Comparison of ENCODE assay signal across 8 mouse cellular contexts in genomic region chr10:128492633-128493311, GRCm38 (mm10). TPM values are rescaled to one million over a fixed set of nuclear protein-coding genes. Genes with fewer than 3 reads are reported as not detected.
A peak's percentile ranks its signal among the peaks of the same experiment; 100 is the strongest.
DNase-seq lines count a peak whose midpoint lies in the region; ATAC-seq lines count a peak whose summit lies in the region.

No protein-coding gene starts in this region.

- H3K9me3 ChIP-seq in forebrain, embryonic 11.5 days (ENCODE audit: control insufficient read depth, low read length), result no peaks in the 10 kb centered on the region

- peak overlapping the region; percentile 78 for H3K27ac ChIP-seq in forebrain, embryonic 11.5 days (ENCODE audit: low read depth, low read length)

- 0 out of 2 replicates have a peak, but pooled peaks have one; percentile 8 for ATAC-seq in forebrain, embryonic 11.5 days (replicated peaks; ENCODE audit: low FRiP score)
- peak; percentile 39 for ATAC-seq in megakaryocyte, adult 5-6 weeks (ENCODE audit: poor library complexity, severe bottlenecking)

- 34% methylated on average over 12 of the region's 12 CpGs for WGBS in forebrain, embryonic 11.5 days

- peaks cover 7% of the 10 kb centered on the region for H3K4me1 ChIP-seq in forebrain, embryonic 11.5 days (replicated peaks; ENCODE audit: control insufficient read depth, insufficient read depth, low read length)

- peaks cover 10% of the 10 kb centered on the region; the same call in 1 of the 2 replicates for H3K36me3 ChIP-seq in forebrain, embryonic 11.5 days (ENCODE audit: control insufficient read depth, insufficient read depth, low read length)

- peak overlapping the region; percentile 78 for H3K4me3 ChIP-seq in forebrain, embryonic 11.5 days (ENCODE audit: low read depth, low read length)

- H3K9ac ChIP-seq in forebrain, embryonic 11.5 days (ENCODE audit: low read length), result peak overlapping the region; percentile 88

- peak; percentile 56 for DNase-seq in layer of hippocampus, adult 11-12 months (ENCODE audit: low spot score)
- DNase-seq in layer of hippocampus, adult 9-10 months (ENCODE audit: low spot score), result no peak
- DNase-seq in brain, adult 2 months (ENCODE audit: low read depth, low spot score), result peak; percentile 75
- peak; percentile 70 for DNase-seq in forebrain, embryonic 11.5 days (ENCODE audit: low spot score)
- DNase-seq in heart, postnatal 4 days, result peak; percentile 80
- peak; percentile 48 to 72 for DNase-seq in left cerebral cortex, adult 8-10 months (ENCODE audit: low spot score in 2 of 2)
- DNase-seq in right cerebral cortex, postnatal 4 days, result peak; percentile 44

- H3K4me2 ChIP-seq in forebrain, embryonic 11.5 days (ENCODE audit: low read depth, low read length, severe bottlenecking), result peak overlapping the region; percentile 86

- no peaks in the 10 kb centered on the region for H3K27me3 ChIP-seq in forebrain, embryonic 11.5 days (ENCODE audit: control insufficient read depth, insufficient read depth, low read length)

RNA-seq across cellular contexts. Expression of gene Myl6, which starts 1.2 kb away (rescaled TPM):
- 620 and 659 TPM in 2 replicates for polyA plus RNA-seq in forebrain, embryonic 11.5 days (2014; fragmentation: Nextera tagmentation; extraction: Ambion mirVana)
- total RNA-seq in heart, postnatal 4 days (2021), result 100 to 1,000 TPM; 616 to 628 TPM
- 100 to 1,000 TPM; 555 to 620 (median 586) TPM for total RNA-seq in left cerebral cortex, adult 8-10 months (2022)
- total RNA-seq in megakaryocyte, adult 5-6 weeks (2015), result 1,624 and 1,690 TPM in 2 replicates
- 1,921 and 2,467 TPM in 2 replicates for total RNA-seq in megakaryocyte, adult 5-6 weeks (2017)

RNA-seq across cellular contexts. Expression of gene Myl6b, which starts 5.7 kb away (rescaled TPM):
- 3.0 and 3.4 TPM in 2 replicates for polyA plus RNA-seq in forebrain, embryonic 11.5 days (2014; fragmentation: Nextera tagmentation; extraction: Ambion mirVana)
- 1 to 10 TPM; 3.7 TPM for total RNA-seq in heart, postnatal 4 days (2021)
- total RNA-seq in left cerebral cortex, adult 8-10 months (2022), result 10 to 100 TPM; 29.9 to 33.3 (median 32.4) TPM
- total RNA-seq in megakaryocyte, adult 5-6 weeks (2015), result 3.4 and 5.8 TPM in 2 replicates
- total RNA-seq in megakaryocyte, adult 5-6 weeks (2017), result 0.99 and 2.0 TPM in 2 replicates

RNA-seq across cellular contexts. Expression of gene Esyt1, which starts 32.9 kb away (rescaled TPM):
- 15.2 and 18.1 TPM in 2 replicates for polyA plus RNA-seq in forebrain, embryonic 11.5 days (2014; fragmentation: Nextera tagmentation; extraction: Ambion mirVana)
- total RNA-seq in heart, postnatal 4 days (2021), result 10 to 100 TPM; 28.4 to 31.3 TPM
- 10 to 100 TPM; 11.9 to 13.7 (median 12.8) TPM for total RNA-seq in left cerebral cortex, adult 8-10 months (2022)
- total RNA-seq in megakaryocyte, adult 5-6 weeks (2015), result 125 and 127 TPM in 2 replicates
- 266 and 267 TPM in 2 replicates for total RNA-seq in megakaryocyte, adult 5-6 weeks (2017)

RNA-seq across cellular contexts. Expression of gene Smarcc2, which starts 33.7 kb away (rescaled TPM):
- 139 and 144 TPM in 2 replicates for polyA plus RNA-seq in forebrain, embryonic 11.5 days (2014; fragmentation: Nextera tagmentation; extraction: Ambion mirVana)
- total RNA-seq in heart, postnatal 4 days (2021), result 10 to 100 TPM; 97.0 to 97.3 TPM
- total RNA-seq in left cerebral cortex, adult 8-10 months (2022), result 100 to 1,000 TPM; 262 to 275 (median 268) TPM
- total RNA-seq in megakaryocyte, adult 5-6 weeks (2015), result 73.1 and 82.3 TPM in 2 replicates
- 63.1 and 78.4 TPM in 2 replicates for total RNA-seq in megakaryocyte, adult 5-6 weeks (2017)

RNA-seq across cellular contexts. Expression of gene Zc3h10, which starts 54.8 kb away (rescaled TPM):
- 16.3 and 17.5 TPM in 2 replicates for polyA plus RNA-seq in forebrain, embryonic 11.5 days (2014; fragmentation: Nextera tagmentation; extraction: Ambion mirVana)
- total RNA-seq in heart, postnatal 4 days (2021), result 1 to 10 TPM; 6.9 to 8.3 TPM
- 10 to 100 TPM; 11.7 to 16.1 (median 14.8) TPM for total RNA-seq in left cerebral cortex, adult 8-10 months (2022)
- total RNA-seq in megakaryocyte, adult 5-6 weeks (2015), result 6.0 and 8.1 TPM in 2 replicates
- 12.9 and 14.5 TPM in 2 replicates for total RNA-seq in megakaryocyte, adult 5-6 weeks (2017)

Comparison
In these comparisons a context has a peak if more than half of its experiments do, and no peak if none do; other contexts are left out.
1. RNA of gene Myl6b, which starts 5.7 kb away (total RNA-seq): 29.9 to 33.3 TPM in left cerebral cortex, adult 8-10 months; 0.99 to 5.8 TPM in megakaryocyte, adult 5-6 weeks and 3.7 TPM in heart, postnatal 4 days; every median in the first group is over 4 times any median in the second.